Mouse (Mus musculus): Measurements from ENCODE around the gene Rab31. TPM values are rescaled to one million over a fixed set of nuclear protein-coding genes. Genes with fewer than 3 reads are reported as not detected.
A peak's percentile ranks its signal among the peaks of the same experiment; 100 is the strongest.

Rab31 gene
- polyA plus RNA-seq, 1 experiment from 2014 or later: 26.0 TPM

DNA sequence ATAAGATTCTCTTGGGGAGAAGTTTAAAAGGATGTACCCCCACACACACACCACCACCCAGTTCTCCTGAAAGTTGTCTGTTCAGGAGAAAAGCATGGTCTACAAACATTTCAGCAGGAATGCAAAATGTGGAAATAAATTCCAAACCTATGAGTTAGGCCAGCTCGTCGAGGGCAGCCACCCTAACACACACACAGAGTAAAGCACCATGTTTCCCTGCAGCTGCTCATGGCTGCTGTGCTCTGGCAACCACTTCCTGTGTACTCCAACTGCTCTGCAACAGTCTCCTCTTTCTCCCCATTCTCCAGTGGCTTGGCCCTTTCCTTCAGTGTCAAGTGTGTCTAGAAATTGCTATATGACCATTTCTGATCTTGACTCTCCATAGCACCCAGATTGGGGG is 114.1 kb downstream of the Rab31 start:
- Histone ChIP-seq H3K36me3 (no peaks in the 10 kb centered on the region), H3K9me3 (replicated peaks) (no peaks in the 10 kb centered on the region), H3K4me3 (no peak overlapping the region), H3K9ac (no peak overlapping the region), H3K4me1 (replicated peaks) (0 out of 2 replicates have a peak, but pooled peaks cover 3% of the 10 kb centered on the region), H3K4me2 (no peak overlapping the region), H3K27ac (no peak overlapping the region), H3K27me3 (no peaks in the 10 kb centered on the region)
- no peak for ATAC-seq (replicated peaks; ENCODE audit: insufficient number of reproducible peaks, insufficient read depth, low FRiP score, low read depth)
- whole genome bisulfite sequencing: 61% methylated on average over 2 of the region's 2 CpGs

- WGBS: 90% methylated on average over 9 of the region's 9 CpGs
- Histone ChIP-seq H3K27ac (no peak overlapping the region), H3K9ac (no peak overlapping the region), H3K4me1 (replicated peaks) (0 out of 2 replicates have a peak, but pooled peaks cover 3% of the 10 kb centered on the region), H3K36me3 (no peaks in the 10 kb centered on the region), H3K9me3 (replicated peaks) (no peaks in the 10 kb centered on the region), H3K27me3 (no peaks in the 10 kb centered on the region), H3K4me3 (no peak overlapping the region), H3K4me2 (no peak overlapping the region)
- ATAC-seq (replicated peaks; ENCODE audit: insufficient number of reproducible peaks, insufficient read depth, low FRiP score, low read depth): no peak
Observed at GRCm38 (mm10) chr17:65657958-65658357, 114.6 kb downstream of the Rab31 start.

DNA sequence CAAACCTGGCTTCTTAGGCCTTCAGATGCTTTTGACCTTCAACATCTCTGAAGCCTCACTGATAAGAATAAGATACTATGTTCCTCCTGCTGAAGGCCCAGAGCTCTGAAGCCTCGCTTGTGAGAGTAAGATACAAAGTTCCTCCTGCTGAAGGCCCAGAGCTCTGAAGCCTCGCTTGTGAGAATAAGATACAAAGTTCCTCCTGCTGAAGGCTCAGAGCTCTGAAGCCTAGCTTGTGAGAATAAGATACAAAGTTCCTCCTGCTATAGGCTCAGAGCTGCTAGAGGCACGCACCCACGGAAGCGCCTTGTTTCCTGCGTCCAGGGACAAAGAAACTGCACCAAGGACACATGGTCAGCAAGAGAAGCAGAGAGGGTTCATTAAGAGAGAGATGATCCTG is 115.8 kb downstream of the Rab31 start:
- H3K9ac ChIP-seq: no peak overlapping the region
- no peak overlapping the region for H3K27ac ChIP-seq
- 0 out of 2 replicates have a peak, but pooled peaks cover 3% of the 10 kb centered on the region for H3K4me1 ChIP-seq (replicated peaks)
- no peak overlapping the region for H3K4me3 ChIP-seq
- no peak for ATAC-seq (replicated peaks; ENCODE audit: insufficient number of reproducible peaks, insufficient read depth, low FRiP score, low read depth)
- no peak overlapping the region for H3K4me2 ChIP-seq
- H3K36me3 ChIP-seq: no peaks in the 10 kb centered on the region
- 89% methylated on average over 6 of the region's 6 CpGs for WGBS
- no peaks in the 10 kb centered on the region for H3K9me3 ChIP-seq (replicated peaks)
- no peaks in the 10 kb centered on the region for H3K27me3 ChIP-seq

DNA sequence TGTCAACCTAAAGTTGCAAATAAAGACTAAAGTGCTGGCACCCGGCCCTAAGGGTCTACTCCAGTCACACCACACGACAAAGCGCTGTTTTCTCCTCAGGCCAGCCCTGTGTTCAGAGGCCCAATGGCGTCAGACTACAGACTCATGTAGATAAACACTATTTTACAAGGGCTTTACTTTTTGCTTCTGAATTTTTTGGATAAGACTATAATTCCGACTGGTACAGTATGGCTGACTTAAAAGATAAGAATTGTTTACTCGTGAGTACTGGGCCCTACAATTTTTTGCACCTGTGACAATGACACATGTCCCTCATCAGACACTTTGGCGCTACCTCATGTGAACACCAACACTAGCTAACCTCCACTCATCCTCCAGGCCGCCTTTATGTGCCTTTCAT is 116.5 kb downstream of the Rab31 start:
- H3K36me3 ChIP-seq: no peaks in the 10 kb centered on the region
- H3K4me1 ChIP-seq (replicated peaks): 0 out of 2 replicates have a peak, but pooled peaks cover 3% of the 10 kb centered on the region
- H3K4me3 ChIP-seq: no peak overlapping the region
- no peaks in the 10 kb centered on the region for H3K9me3 ChIP-seq (replicated peaks)
- no peak overlapping the region for H3K4me2 ChIP-seq
- H3K27ac ChIP-seq: no peak overlapping the region
- no peak for ATAC-seq (replicated peaks; ENCODE audit: insufficient number of reproducible peaks, insufficient read depth, low FRiP score, low read depth)
- no peaks in the 10 kb centered on the region for H3K27me3 ChIP-seq
- H3K9ac ChIP-seq: no peak overlapping the region
- WGBS: 79% methylated on average over 8 of the region's 8 CpGs

DNA sequence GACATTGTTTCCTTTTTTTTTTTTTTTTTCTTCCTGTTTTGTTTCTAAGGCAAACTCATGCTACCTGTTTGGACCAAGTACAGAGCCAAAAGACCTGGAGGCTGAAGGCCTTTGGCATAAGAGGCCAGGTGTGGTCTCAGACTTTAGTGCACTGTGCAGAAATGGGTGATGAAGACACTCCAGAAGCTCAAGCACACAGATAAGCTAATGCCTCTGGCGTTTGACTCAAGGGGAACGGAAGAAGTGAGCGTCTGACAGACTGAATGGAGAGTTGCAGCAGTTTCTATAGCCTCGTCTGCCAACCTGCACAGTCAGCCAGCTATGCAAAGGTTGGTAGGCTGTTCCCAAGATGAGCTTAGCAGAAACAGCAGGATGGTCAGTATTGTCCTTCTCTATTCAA is 116.9 kb downstream of the Rab31 start:
- H3K4me3 ChIP-seq: no peak overlapping the region
- H3K27ac ChIP-seq: no peak overlapping the region
- H3K36me3 ChIP-seq: no peaks in the 10 kb centered on the region
- H3K27me3 ChIP-seq: no peaks in the 10 kb centered on the region
- no peak overlapping the region for H3K9ac ChIP-seq
- H3K4me1 ChIP-seq (replicated peaks): 0 out of 2 replicates have a peak, but pooled peaks cover 3% of the 10 kb centered on the region
- no peaks in the 10 kb centered on the region for H3K9me3 ChIP-seq (replicated peaks)
- WGBS: 48% methylated on average over 4 of the region's 4 CpGs
- no peak overlapping the region for H3K4me2 ChIP-seq
- ATAC-seq (replicated peaks; ENCODE audit: insufficient number of reproducible peaks, insufficient read depth, low FRiP score, low read depth): no peak

- Histone ChIP-seq H3K4me2 (no peak overlapping the region), H3K4me1 (replicated peaks) (peaks cover 8% of the 10 kb centered on the region), H3K36me3 (no peaks in the 10 kb centered on the region), H3K27ac (no peak overlapping the region), H3K9ac (no peak overlapping the region), H3K9me3 (replicated peaks) (no peaks in the 10 kb centered on the region), H3K27me3 (no peaks in the 10 kb centered on the region), H3K4me3 (no peak overlapping the region)
- WGBS: 82% methylated on average over 6 of the region's 6 CpGs
- ATAC-seq (replicated peaks; ENCODE audit: insufficient number of reproducible peaks, insufficient read depth, low FRiP score, low read depth): no peak
Observed at GRCm38 (mm10) chr17:65650598-65650997, 122.0 kb downstream of the Rab31 start.

GRCm38 (mm10) chr17:65649175-65649493 is 123.4 kb downstream of the Rab31 start:
- ATAC-seq (replicated peaks; ENCODE audit: insufficient number of reproducible peaks, insufficient read depth, low FRiP score, low read depth): no peak
- no peak overlapping the region for H3K9ac ChIP-seq
- WGBS: 85% methylated on average over 2 of the region's 2 CpGs
- H3K36me3 ChIP-seq: no peaks in the 10 kb centered on the region
- no peaks in the 10 kb centered on the region for H3K27me3 ChIP-seq
- no peak overlapping the region for H3K4me3 ChIP-seq
- no peak overlapping the region for H3K27ac ChIP-seq
- H3K9me3 ChIP-seq (replicated peaks): no peaks in the 10 kb centered on the region
- H3K4me1 ChIP-seq (replicated peaks): peaks cover 7% of the 10 kb centered on the region
- no peak overlapping the region for H3K4me2 ChIP-seq

GRCm38 (mm10) chr17:65648371-65649174 is 124.0 kb downstream of the Rab31 start:
- 72% methylated on average over 9 of the region's 9 CpGs for WGBS
- no peak for ATAC-seq (replicated peaks; ENCODE audit: insufficient number of reproducible peaks, insufficient read depth, low FRiP score, low read depth)
- Histone ChIP-seq H3K27ac (no peak overlapping the region), H3K9me3 (replicated peaks) (no peaks in the 10 kb centered on the region), H3K9ac (no peak overlapping the region), H3K4me1 (replicated peaks) (peaks cover 10% of the 10 kb centered on the region), H3K4me2 (no peak overlapping the region), H3K36me3 (no peaks in the 10 kb centered on the region), H3K27me3 (no peaks in the 10 kb centered on the region), H3K4me3 (no peak overlapping the region)

DNA sequence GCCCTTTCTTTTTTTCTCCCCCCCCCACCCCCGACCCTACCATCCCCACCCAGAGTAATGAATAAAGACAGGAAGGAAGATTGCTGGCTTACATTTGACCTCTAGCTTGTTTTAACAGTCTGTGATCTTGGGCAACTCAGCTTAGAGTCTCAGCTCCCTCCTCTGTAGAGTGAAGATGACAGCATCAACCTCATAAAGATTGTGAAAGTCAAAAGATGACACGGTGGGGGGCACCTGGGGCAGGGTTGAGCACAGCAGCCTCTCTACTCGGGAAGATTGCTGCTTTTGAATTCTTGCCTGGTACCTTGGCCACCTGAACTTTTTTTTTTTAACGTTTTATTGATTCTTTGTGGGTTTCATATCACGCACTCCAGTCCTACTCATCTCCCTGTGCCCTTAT is 124.6 kb downstream of the Rab31 start:
- no peak overlapping the region for H3K27ac ChIP-seq
- peaks cover 16% of the 10 kb centered on the region for H3K4me1 ChIP-seq (replicated peaks)
- no peaks in the 10 kb centered on the region for H3K36me3 ChIP-seq
- no peaks in the 10 kb centered on the region for H3K9me3 ChIP-seq (replicated peaks)
- no peak for ATAC-seq (replicated peaks; ENCODE audit: insufficient number of reproducible peaks, insufficient read depth, low FRiP score, low read depth)
- WGBS: 56% methylated on average over 5 of the region's 5 CpGs
- H3K4me2 ChIP-seq: no peak overlapping the region
- no peaks in the 10 kb centered on the region for H3K27me3 ChIP-seq
- H3K4me3 ChIP-seq: no peak overlapping the region
- no peak overlapping the region for H3K9ac ChIP-seq

GRCm38 (mm10) chr17:65647226-65647625 is 125.3 kb downstream of the Rab31 start:
- H3K4me3 ChIP-seq: no peak overlapping the region
- H3K4me1 ChIP-seq (replicated peaks): peaks cover 18% of the 10 kb centered on the region
- H3K27ac ChIP-seq: no peak overlapping the region
- H3K27me3 ChIP-seq: no peaks in the 10 kb centered on the region
- ATAC-seq (replicated peaks; ENCODE audit: insufficient number of reproducible peaks, insufficient read depth, low FRiP score, low read depth): no peak
- H3K9me3 ChIP-seq (replicated peaks): no peaks in the 10 kb centered on the region
- 71% methylated on average over 6 of the region's 6 CpGs for WGBS
- H3K9ac ChIP-seq: no peak overlapping the region
- no peaks in the 10 kb centered on the region for H3K36me3 ChIP-seq
- H3K4me2 ChIP-seq: no peak overlapping the region

DNA sequence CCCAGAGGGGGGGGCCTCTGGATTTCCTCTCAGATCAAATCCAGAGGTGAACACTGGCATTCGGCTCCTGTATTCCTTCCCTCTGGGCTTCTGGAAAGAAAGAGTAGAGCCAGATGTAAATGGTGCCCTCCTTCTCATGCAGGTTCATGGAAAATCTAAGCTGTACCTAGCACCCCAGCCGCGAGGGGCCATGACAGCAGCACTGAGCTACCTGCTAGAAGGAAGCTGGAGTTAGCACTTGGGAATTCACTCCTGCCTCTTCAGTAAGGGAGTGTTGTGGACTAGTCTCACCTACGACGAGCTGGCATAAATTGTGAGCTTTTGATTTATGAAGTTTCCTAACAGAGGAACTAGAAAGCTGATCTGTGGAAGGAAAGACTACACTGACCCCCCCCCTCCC is 129.0 kb downstream of the Rab31 start:
- H3K4me3 ChIP-seq: no peak overlapping the region
- H3K4me2 ChIP-seq: no peak overlapping the region
- no peak overlapping the region for H3K9ac ChIP-seq
- peaks cover 13% of the 10 kb centered on the region for H3K4me1 ChIP-seq (replicated peaks)
- ATAC-seq (replicated peaks; ENCODE audit: insufficient number of reproducible peaks, insufficient read depth, low FRiP score, low read depth): no peak
- H3K27ac ChIP-seq: peak overlapping the region; percentile 22; the same call in 1 of the 2 replicates
- no peaks in the 10 kb centered on the region for H3K27me3 ChIP-seq
- no peaks in the 10 kb centered on the region for H3K36me3 ChIP-seq
- 75% methylated on average over 5 of the region's 5 CpGs for WGBS
- no peaks in the 10 kb centered on the region for H3K9me3 ChIP-seq (replicated peaks)

DNA sequence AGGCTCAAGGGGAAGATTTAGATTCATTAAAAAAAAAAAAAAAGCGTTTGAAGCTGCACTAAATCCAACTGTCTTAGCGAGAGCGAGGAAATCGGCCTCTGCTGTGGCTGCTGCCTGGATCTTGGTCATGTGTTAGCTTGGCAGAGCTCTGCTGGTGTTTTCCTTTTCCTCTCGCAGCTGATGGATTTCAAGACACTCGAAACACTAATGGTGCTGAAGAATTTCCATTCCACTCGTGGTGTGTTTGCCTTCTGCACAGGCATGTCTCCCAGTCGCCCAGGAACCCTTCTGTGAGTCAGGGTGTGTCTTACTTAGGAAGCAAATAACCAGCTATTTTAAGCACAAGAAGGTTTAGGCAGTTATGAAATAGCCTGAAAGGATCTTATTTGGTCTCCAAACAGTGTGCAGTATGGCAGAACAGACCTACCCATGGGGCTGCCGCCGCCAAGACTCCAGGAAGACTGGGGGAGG is 129.5 kb downstream of the Rab31 start:
- no peak for ATAC-seq (replicated peaks; ENCODE audit: insufficient number of reproducible peaks, insufficient read depth, low FRiP score, low read depth)
- no peak overlapping the region for H3K4me2 ChIP-seq

More for the DNA sequence above, 129.5 kb downstream of the Rab31 start:
- Histone ChIP-seq H3K9ac (no peak overlapping the region), H3K36me3 (no peaks in the 10 kb centered on the region), H3K27ac (peak overlapping the region; percentile 22; the same call in 1 of the 2 replicates), H3K4me3 (no peak overlapping the region), H3K4me1 (replicated peaks) (peaks cover 13% of the 10 kb centered on the region), H3K9me3 (replicated peaks) (no peaks in the 10 kb centered on the region), H3K27me3 (no peaks in the 10 kb centered on the region)
- WGBS: 47% methylated on average over 10 of the region's 10 CpGs

All from heart, embryonic 15.5 days (tissue).